Mouse (Mus musculus) small intestine, adult 2 months (tissue): ENCODE results near the gene Cpsf3. TPM values are rescaled to one million over a fixed set of nuclear protein-coding genes. Genes with fewer than 3 reads are reported as not detected.

Experiments used
- H3K27ac ChIP-seq: fragments of 200-500 bp; 2 replicates; pipeline ENCODE4 v1.5.1; 2012; ENCODE audit warnings: low read depth, low read length, control low read depth, inconsistent platforms; ENCODE audit not compliant: insufficient read depth
- H3K27me3 ChIP-seq: fragments of 200-500 bp; 2 replicates; pipeline ENCODE4 v1.6.1; 2012; ENCODE audit warnings: mild to moderate bottlenecking, moderate library complexity, low read length, inconsistent platforms; ENCODE audit not compliant: control insufficient read depth, insufficient read depth
- H3K36me3 ChIP-seq: fragments of 200-500 bp; 2 replicates; pipeline ENCODE4 v1.6.1; 2012; ENCODE audit warnings: mild to moderate bottlenecking, low read length, control low read depth, inconsistent platforms; ENCODE audit not compliant: control insufficient read depth, insufficient read depth
- H3K4me1 ChIP-seq: fragments of 200-500 bp; 2 replicates; pipeline ENCODE4 v1.6.1; 2012; ENCODE audit warnings: low read length, inconsistent platforms, mixed read lengths; ENCODE audit not compliant: control insufficient read depth, insufficient read depth, insufficient read length
- H3K4me3 ChIP-seq: fragments of 200-500 bp; 2 replicates; pipeline ENCODE4 v1.5.1; 2012; ENCODE audit warnings: low read depth, mild to moderate bottlenecking, control low read depth, inconsistent platforms, low read length, moderate library complexity
- CTCF ChIP-seq: fragments of 200-500 bp; IDR thresholded peaks from 2 replicates; pipeline ENCODE4 v1.5.1; 2012; ENCODE audit warnings: low read depth, mild to moderate bottlenecking, control low read depth, inconsistent platforms, low read length, moderate library complexity, mixed read lengths; ENCODE audit not compliant: insufficient replicate concordance, insufficient read length; ENCODE audit errors: extremely low read depth
- POLR2A ChIP-seq: fragments of 200-500 bp; IDR thresholded peaks from 2 replicates; pipeline ENCODE4 v1.6.1; 2012; ENCODE audit warnings: low read depth, mild to moderate bottlenecking, control low read depth, inconsistent platforms, low read length, moderate library complexity
- whole genome bisulfite sequencing: fragments of 180-500 bp; shearing (Covaris S2); methylation state at CpG from one replicate; pipeline ENCODE4 v1.1.7; 2018; 5-methylcytosine and 5-hydroxymethylcytosine counted together
- polyA plus RNA-seq: library from polyadenylated mRNA; depleted of rRNA; stranded (reverse); fragments of >200 nt; gene quantifications from 2 replicates; pipeline ENCODE4 v1.2.3, GENCODE M21; 2012

Gene Cpsf3
- polyA plus RNA-seq, 1 experiment = 9.9 TPM

GRCm38 (mm10) chr12:21333766-21334165, 48.6 kb downstream of the Cpsf3 start:
- no peaks in the 10 kb centered on the region for H3K27me3 ChIP-seq
- no peaks in the 10 kb centered on the region for H3K4me1 ChIP-seq
- no peak overlapping the region for H3K27ac ChIP-seq
- H3K4me3 ChIP-seq = no peak overlapping the region
- TF ChIP-seq POLR2A = no peak
- TF ChIP-seq CTCF = no peak
- peaks cover 58% of the 10 kb centered on the region for H3K36me3 ChIP-seq
- WGBS = 75% methylated on average over 5 of the region's 5 CpGs

- Histone ChIP-seq H3K4me3 (no peak overlapping the region), H3K4me1 (no peaks in the 10 kb centered on the region), H3K27me3 (no peaks in the 10 kb centered on the region), H3K36me3 (peaks cover 57% of the 10 kb centered on the region), H3K27ac (no peak overlapping the region)
- no peak for TF ChIP-seq POLR2A
- TF ChIP-seq CTCF = no peak
- 35% methylated on average over 7 of the region's 7 CpGs for WGBS
Measured at GRCm38 (mm10) chr12:21335869-21336268, 50.7 kb downstream of the Cpsf3 start.

- Histone ChIP-seq H3K27me3 (no peaks in the 10 kb centered on the region), H3K36me3 (peaks cover 52% of the 10 kb centered on the region), H3K27ac (no peak overlapping the region), H3K4me3 (no peak overlapping the region), H3K4me1 (no peaks in the 10 kb centered on the region)
- TF ChIP-seq CTCF (no peak), POLR2A (no peak)
- 96% methylated on average over 5 of the region's 5 CpGs for WGBS
Measured at GRCm38 (mm10) chr12:21337171-21337570, 52.0 kb downstream of the Cpsf3 start.

- Histone ChIP-seq H3K27me3 (no peaks in the 10 kb centered on the region), H3K4me3 (no peak overlapping the region), H3K36me3 (peaks cover 45% of the 10 kb centered on the region), H3K4me1 (no peaks in the 10 kb centered on the region), H3K27ac (no peak overlapping the region)
- TF ChIP-seq CTCF (no peak), POLR2A (no peak)
- WGBS = 96% methylated on average over 5 of the region's 5 CpGs
Measured at GRCm38 (mm10) chr12:21340674-21341073, 55.5 kb downstream of the Cpsf3 start.

GRCm38 (mm10) chr12:21346972-21347371, 61.8 kb downstream of the Cpsf3 start:
- 77% methylated on average over 7 of the region's 7 CpGs for WGBS
- H3K36me3 ChIP-seq = peaks cover 40% of the 10 kb centered on the region
- H3K4me3 ChIP-seq = no peak overlapping the region
- no peak for TF ChIP-seq CTCF
- TF ChIP-seq POLR2A = no peak
- H3K27me3 ChIP-seq = no peaks in the 10 kb centered on the region
- no peak overlapping the region for H3K27ac ChIP-seq
- no peaks in the 10 kb centered on the region for H3K4me1 ChIP-seq

- Histone ChIP-seq H3K4me3 (no peak overlapping the region), H3K27me3 (no peaks in the 10 kb centered on the region), H3K36me3 (peaks cover 47% of the 10 kb centered on the region), H3K27ac (no peak overlapping the region), H3K4me1 (no peaks in the 10 kb centered on the region)
- TF ChIP-seq POLR2A = no peak
- TF ChIP-seq CTCF = no peak
- WGBS = 92% methylated on average over 7 of the region's 7 CpGs
Measured at GRCm38 (mm10) chr12:21350113-21350876, 65.1 kb downstream of the Cpsf3 start.

- WGBS = 96% methylated on average over 8 of the region's 8 CpGs
- H3K36me3 ChIP-seq = peaks cover 43% of the 10 kb centered on the region
- TF ChIP-seq CTCF = no peak
- no peak for TF ChIP-seq POLR2A
- H3K4me1 ChIP-seq = no peaks in the 10 kb centered on the region
- no peak overlapping the region for H3K4me3 ChIP-seq
- H3K27ac ChIP-seq = no peak overlapping the region
- H3K27me3 ChIP-seq = no peaks in the 10 kb centered on the region
Measured at GRCm38 (mm10) chr12:21353681-21354080, 68.5 kb downstream of the Cpsf3 start.
